Mouse (Mus musculus): Measurements from ENCODE around the gene Ptpn22.

Gene Ptpn22

DNA sequence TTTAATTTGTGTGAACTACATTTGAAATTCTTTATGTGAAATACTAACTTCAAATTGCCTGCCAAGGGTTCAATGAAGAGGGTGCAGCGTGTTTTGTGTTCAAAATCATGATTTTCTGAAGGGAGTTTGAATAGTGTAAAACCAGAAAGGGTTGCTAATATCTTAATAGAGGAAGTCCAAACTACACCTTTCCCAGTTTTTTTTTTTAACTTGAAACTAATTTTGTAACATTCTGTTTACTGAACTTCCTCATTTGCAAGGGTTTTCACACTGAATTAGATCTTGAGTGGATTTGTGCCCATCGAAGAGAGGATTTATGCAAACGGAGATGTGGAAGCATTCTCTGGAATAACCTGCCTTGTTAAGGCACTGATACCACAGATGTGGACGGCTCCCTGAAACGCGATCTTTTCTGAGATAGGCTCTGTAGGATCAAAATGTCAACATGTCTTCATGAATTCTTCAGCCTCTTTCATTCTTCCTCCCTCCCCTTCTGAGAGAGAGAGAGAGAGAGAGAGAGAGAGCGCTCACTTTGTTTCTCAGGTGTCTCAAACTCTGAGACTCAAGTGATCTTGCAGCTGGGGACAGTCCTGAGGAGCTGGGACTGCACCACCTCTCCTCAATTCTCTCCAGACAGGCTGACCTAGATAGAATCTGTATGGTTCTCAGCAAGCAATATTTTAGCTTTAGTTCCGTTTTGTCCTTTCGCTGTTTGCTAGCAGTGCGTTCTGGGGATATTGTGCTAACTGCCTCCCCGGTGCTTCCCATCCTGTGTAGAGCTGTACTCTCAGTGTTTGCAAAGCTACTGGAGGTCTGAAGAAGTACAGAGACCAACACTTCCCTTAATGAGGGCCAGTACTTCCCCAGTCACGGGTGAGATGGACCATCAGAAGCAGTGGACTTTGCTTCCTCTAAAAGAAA, at the start of gene Ptpn22:
Ptpn22 (plus strand) TSS at position 915 of the 921 bp plus-strand sequence.
- in situ Hi-C loops (cut with MboI; ENCODE audit: unreplicated experiment in 2 of 2), result no loop called here

DNA sequence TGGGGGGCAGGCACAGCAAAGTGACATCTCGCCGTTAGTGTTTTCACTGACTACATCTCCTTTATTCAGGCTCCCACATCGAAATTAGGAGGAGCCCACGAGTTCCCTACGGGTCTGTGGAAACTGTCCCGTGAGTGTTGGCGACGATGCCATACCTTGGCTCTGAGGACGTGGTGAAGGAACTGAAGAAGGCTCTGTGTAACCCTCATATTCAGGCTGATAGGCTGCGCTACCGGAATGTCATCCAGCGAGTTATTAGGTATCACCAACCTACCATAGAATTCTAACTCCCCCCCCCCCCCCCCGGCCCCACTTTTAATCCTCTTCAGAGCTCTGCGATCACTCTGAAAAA, 49.8 kb upstream of the Ptpn22 start:
- in situ Hi-C loops (cut with MboI; ENCODE audit: unreplicated experiment in 2 of 2), result no loop called here

DNA sequence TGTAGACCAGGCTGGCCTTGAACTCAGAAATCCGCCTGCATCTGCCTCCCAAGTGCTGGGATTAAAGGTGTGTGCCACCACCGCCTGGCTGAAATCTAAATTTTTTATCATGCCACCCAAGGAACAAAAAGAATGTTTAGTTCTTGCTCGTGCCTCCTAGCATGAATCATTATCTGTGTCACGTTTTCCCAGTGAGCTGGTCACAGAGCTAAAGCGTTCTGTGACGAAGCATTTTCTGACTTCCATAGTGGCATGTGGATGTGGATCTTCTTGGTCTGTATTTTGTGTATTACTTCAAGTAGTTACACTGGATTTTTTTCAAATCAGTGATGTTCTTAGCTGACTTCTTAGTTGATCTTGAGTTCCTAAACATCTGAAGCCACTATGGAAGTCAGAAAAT, 48.6 kb upstream of the Ptpn22 start:
- in situ Hi-C loops (cut with MboI; ENCODE audit: unreplicated experiment in 2 of 2), result no loop called here

- in situ Hi-C loops (cut with MboI; ENCODE audit: unreplicated experiment in 2 of 2), result loop anchor here (25.0 kb wide), 1 partner anchor 860 kb away; no protein-coding TSS in a partner anchor
These were observed 32.0 kb upstream of the Ptpn22 start for GRCm38 (mm10) chr3:103827548-103827947.

DNA sequence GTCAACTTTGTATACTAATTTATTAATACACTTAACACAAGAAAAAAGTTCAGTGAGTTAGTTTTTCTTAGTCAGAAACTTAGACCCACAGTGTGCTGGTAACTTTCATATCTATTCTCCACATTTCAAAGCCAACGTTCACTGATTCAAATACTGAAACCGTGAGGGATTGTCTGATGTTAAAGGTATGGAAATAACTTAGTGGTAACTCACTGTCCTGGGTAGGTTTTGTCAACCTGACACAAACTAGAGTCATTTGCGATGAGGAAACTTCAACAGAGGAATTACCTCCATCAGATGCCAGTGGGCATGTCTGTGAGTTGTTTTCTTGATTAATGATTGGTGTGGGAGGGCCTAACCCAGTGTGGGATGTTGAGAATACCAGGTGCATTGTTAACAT, 30.6 kb upstream of the Ptpn22 start:
- in situ Hi-C loops (cut with MboI; ENCODE audit: unreplicated experiment in 2 of 2), result loop anchor here (25.0 kb wide), 1 partner anchor 858 kb away; no protein-coding TSS in a partner anchor

GRCm38 (mm10) chr3:103830681-103831080, 28.9 kb upstream of the Ptpn22 start:
- in situ Hi-C loops (cut with MboI; ENCODE audit: unreplicated experiment in 2 of 2), result loop anchor here (10.0 to 25.0 kb wide), 3 partner anchors 54 to 857 kb away; no protein-coding TSS in a partner anchor

DNA sequence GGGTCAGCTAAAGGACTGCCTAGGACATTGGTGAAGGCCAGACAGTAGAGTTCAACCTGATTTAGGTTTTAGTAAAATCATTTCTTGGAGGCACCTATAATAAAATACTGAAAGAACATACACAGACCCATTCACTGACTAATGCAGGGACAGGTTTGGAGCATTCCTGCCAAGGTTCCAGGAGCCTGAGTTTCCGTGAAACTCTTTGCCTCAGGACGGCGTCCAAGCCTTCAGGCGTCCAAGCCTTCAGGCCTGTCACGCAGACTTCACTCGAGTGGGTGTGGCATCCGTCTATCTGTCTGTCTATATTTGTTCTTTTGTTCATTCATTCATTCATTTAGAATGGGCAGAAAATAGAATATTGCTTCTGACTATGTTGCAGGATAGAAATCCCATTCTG, 28.4 kb upstream of the Ptpn22 start:
- in situ Hi-C loops (cut with MboI; ENCODE audit: unreplicated experiment in 2 of 2), result loop anchor here (10.0 to 25.0 kb wide), 3 partner anchors 54 to 856 kb away; no protein-coding TSS in a partner anchor

DNA sequence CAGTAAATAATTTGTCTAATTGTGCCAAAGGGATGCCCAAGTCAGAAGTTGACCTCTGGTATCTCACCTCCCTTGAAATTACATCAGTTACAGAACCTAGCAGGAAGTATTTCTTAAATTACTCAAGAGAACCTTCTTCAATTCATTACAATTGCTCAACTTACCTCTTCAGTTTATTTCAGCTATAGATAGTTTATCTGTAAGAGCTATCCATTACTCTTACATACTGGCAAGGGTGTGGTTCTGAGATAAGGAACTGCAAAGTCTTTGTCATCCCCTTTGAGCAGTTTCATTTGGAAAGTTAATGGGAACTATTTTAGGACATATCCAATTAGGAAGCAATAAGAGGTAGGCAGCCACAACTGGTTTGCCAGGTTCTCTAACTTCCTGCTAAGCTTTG, 27.2 kb upstream of the Ptpn22 start, which contains the start of gene Bcl2l15:
Bcl2l15 (plus strand) TSS at position 176 of the 400 bp plus-strand sequence.
- in situ Hi-C loops (cut with MboI; ENCODE audit: unreplicated experiment in 2 of 2), result loop anchor here (10.0 to 25.0 kb wide), 3 partner anchors 52 to 855 kb away; no protein-coding TSS in a partner anchor

- in situ Hi-C loops (cut with MboI; ENCODE audit: unreplicated experiment in 2 of 2), result loop anchor here (10.0 to 25.0 kb wide), 3 partner anchors 51 to 853 kb away; no protein-coding TSS in a partner anchor
These were observed 25.6 kb upstream of the Ptpn22 start for GRCm38 (mm10) chr3:103834001-103834400.

DNA sequence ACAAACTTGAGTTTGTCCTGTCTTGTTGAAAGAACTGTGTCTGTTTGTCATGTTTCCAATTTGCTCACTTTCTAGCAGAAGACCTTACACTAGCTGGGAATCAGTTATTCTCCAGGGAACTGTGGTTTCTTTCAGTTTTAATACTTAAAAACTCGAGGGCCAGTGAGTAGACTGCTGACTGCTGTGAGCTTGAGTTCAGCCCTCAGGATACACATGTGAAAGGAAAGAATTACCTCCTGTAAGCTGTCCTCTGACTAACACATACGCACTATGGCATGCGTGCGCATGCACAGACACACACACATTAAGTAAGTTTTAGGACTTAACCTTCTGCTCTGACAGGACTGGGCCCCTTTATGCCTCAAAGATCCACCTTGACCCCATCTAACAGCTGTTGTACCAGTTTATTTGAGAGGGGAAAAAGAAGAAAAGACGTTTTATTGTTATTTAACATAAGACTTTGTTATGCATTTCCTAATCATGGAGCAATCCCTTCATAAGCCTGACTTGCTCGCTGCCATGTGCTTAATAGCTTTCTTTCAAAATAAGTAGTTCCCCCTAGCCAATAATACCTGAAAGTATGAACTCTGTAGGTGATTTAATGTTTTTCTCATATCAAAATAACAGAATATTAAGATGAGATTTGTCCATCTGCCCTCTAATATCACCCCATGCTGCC, 24.2 kb upstream of the Ptpn22 start:
- in situ Hi-C loops (cut with MboI; ENCODE audit: unreplicated experiment in 2 of 2), result loop anchor here (10.0 to 25.0 kb wide), 3 partner anchors 49 to 852 kb away; no protein-coding TSS in a partner anchor

- in situ Hi-C loops (cut with MboI; ENCODE audit: unreplicated experiment in 2 of 2), result loop anchor here (10.0 to 25.0 kb wide), 3 partner anchors 49 to 851 kb away; no protein-coding TSS in a partner anchor
These were observed 23.7 kb upstream of the Ptpn22 start for GRCm38 (mm10) chr3:103835951-103836310.

DNA sequence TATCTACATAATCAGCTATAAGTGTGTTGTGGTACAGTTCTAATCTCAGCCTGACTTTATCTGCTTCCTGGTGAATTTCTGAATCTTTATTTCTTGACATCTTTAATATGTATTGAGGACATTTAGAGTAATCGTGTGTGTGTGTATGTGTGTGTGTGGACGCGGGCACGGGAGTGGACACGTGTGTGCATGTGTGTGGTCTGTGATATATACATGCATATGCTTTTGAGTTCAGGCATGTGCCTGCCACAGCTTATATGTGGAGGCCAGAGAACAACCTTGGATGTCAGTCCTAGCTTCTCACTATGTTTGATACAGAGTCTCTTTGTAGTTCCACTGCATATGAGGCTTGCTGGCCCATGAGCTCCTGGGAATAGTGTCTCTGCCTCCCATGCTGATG, 23.1 kb upstream of the Ptpn22 start:
- in situ Hi-C loops (cut with MboI; ENCODE audit: unreplicated experiment in 2 of 2), result loop anchor here (10.0 to 25.0 kb wide), 3 partner anchors 48 to 851 kb away; no protein-coding TSS in a partner anchor

- in situ Hi-C loops (cut with MboI; ENCODE audit: unreplicated experiment in 2 of 2), result loop anchor here (10.0 to 25.0 kb wide), 4 partner anchors 45 to 848 kb away; no protein-coding TSS in a partner anchor
These were observed 19.9 kb upstream of the Ptpn22 start for GRCm38 (mm10) chr3:103839711-103840110.

DNA sequence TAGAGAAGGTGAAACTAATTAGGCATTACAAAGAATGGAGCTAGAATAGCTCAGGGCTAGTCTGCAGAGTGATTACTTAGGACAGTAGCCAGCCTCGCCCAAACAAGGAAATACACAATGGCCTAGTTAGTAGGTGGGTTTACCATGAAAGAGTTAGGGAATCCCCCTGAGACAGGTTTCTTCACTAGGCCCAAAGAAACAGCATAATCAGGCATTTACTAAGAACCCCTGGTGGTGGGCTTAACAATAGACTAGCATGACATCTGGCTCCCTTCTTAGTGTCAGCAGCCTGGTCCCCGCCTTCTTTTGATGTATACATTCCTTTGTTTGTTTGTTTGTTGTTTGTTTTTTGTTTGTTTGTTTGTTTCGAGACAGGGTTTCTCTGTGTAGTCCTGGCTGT, 19.4 kb upstream of the Ptpn22 start:
- in situ Hi-C loops (cut with MboI; ENCODE audit: unreplicated experiment in 2 of 2), result loop anchor here (10.0 to 25.0 kb wide), 3 partner anchors 265 to 847 kb away; no protein-coding TSS in a partner anchor

DNA sequence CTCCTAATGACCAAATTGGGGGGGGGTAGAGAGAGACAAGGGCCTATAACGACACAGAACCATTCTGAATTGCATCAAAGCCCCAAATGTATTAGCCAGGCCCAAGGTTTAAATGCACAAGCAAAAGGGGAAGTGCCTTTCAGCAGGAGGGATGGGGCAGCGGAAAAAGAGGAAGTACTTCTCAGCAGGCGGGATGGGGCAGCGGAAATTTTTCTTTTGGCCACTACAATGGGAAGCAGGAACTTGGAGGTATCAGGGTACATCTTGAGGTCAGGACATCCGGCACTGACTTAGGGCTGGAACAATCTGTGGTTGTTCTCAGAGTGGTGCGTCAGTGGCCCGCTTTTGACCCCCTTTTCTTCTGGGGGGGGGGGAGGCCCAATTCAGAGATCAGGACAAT, 18.6 kb upstream of the Ptpn22 start:
- in situ Hi-C loops (cut with MboI; ENCODE audit: unreplicated experiment in 2 of 2), result loop anchor here (10.0 to 25.0 kb wide), 3 partner anchors 264 to 846 kb away; no protein-coding TSS in a partner anchor

- in situ Hi-C loops (cut with MboI; ENCODE audit: unreplicated experiment in 2 of 2), result loop anchor here (5.0 kb wide), 1 partner anchor 36 kb away; no protein-coding TSS in a partner anchor
These were observed 8.8 kb upstream of the Ptpn22 start for GRCm38 (mm10) chr3:103850644-103851363.

- in situ Hi-C loops (cut with MboI; ENCODE audit: unreplicated experiment in 2 of 2), result loop anchor here (5.0 kb wide), 1 partner anchor 36 kb away; no protein-coding TSS in a partner anchor
These were observed 8.1 kb upstream of the Ptpn22 start for GRCm38 (mm10) chr3:103851481-103851880.

GRCm38 (mm10) chr3:103851882-103852281, 7.7 kb upstream of the Ptpn22 start:
- in situ Hi-C loops (cut with MboI; ENCODE audit: unreplicated experiment in 2 of 2), result loop anchor here (5.0 kb wide), 1 partner anchor 35 kb away; no protein-coding TSS in a partner anchor

GRCm38 (mm10) chr3:103852565-103853299, 6.9 kb upstream of the Ptpn22 start:
- in situ Hi-C loops (cut with MboI; ENCODE audit: unreplicated experiment in 2 of 2), result loop anchor here (5.0 kb wide), 1 partner anchor 35 kb away; no protein-coding TSS in a partner anchor

All from v-Abl transformed pro-B cells (cell line).